Mouse (Mus musculus) neutrophil, adult 65 days (primary cell): ENCODE data around the gene Krtap4-9. TPM values are rescaled to one million over a fixed set of nuclear protein-coding genes. Genes with fewer than 3 reads are reported as not detected.

Experiments used
- total RNA-seq: library from RNA; stranded (reverse); gene quantifications from 2 replicates; pipeline ENCODE4 v1.2.4, GENCODE M21; 2023

Gene Krtap4-9
- not detected in 2 replicates for total RNA-seq

GRCm38 (mm10) chr11:99784900-99785299, at the start of gene Krtap4-9:
TSS of gene Krtap4-9 (plus strand) at chr11:99785200.

DNA sequence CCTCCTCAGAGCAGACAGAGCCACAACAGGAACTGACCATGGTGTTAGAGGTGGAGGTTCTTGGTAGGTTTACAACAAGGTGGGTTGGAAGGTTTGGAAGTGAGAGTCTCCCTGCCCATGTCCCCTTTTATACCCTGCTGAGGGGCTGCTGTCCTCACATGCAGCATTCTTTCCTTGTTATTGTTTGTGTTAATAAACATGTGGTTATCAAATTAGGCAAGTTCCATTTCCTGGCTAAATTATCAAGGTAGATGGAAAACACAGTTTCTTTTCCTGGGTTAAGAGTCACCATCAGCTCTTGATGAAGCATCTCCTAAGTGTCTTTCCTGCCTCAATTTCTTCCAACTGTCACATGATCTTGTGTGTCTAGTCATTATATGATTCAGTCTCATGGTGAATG, 12.2 kb upstream of the Krtap4-9 start, which contains the start of gene Gm11595:
Gm11595 (minus strand) TSS at position 101 of the 400 bp plus-strand sequence.

DNA sequence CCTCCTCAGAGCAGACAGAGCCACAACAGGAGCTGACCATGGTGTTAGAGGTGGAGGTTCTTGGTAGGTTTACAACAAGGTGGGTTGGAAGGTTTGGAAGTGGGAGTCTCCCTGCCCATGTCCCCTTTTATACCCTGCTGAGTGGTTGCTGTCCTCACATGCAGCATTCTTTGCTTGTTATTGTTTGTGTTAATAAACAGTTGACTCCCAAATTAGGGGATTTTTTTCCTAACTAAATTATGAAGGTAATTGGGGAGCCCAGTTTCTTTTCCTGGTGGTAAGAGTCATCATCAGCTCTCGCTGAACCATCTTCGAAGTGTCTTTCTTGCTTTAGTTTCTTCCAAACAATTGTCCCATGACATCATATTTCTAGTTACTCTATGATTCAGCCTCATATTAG, 4.4 kb upstream of the Krtap4-9 start, which contains the start of gene Krtap4-8:
Krtap4-8 (minus strand) TSS at position 101 of the 400 bp plus-strand sequence.

GRCm38 (mm10) chr11:99793367-99793766, 8.4 kb downstream of the Krtap4-9 start, which contains the start of gene Gm11596:
TSS of gene Gm11596 (minus strand) at chr11:99793467.

GRCm38 (mm10) chr11:99798832-99799231, 13.8 kb downstream of the Krtap4-9 start, which contains the start of gene Gm11569:
TSS of gene Gm11569 (minus strand) at chr11:99798932.

DNA sequence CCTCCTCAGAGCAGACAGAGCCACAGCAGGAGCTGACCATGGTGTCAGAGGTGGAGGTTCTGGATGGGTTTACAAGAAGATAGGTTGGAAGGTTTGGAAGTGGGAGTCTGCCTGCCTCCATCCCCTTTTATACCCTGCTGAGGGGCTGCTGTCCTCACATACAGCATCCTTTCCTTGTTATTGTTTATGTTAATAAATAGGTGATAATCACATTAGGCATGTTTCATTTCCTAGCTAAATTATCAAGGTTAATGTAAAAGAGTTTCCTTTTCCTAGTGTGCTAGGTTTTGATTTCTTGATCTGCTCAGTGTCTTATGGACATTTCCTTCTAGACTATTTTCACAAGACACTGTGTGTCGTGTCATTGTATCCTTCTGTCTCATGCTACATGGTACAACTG, 19.3 kb downstream of the Krtap4-9 start, which contains the start of gene Gm11554:
Gm11554 (minus strand) TSS at position 101 of the 400 bp plus-strand sequence.

DNA sequence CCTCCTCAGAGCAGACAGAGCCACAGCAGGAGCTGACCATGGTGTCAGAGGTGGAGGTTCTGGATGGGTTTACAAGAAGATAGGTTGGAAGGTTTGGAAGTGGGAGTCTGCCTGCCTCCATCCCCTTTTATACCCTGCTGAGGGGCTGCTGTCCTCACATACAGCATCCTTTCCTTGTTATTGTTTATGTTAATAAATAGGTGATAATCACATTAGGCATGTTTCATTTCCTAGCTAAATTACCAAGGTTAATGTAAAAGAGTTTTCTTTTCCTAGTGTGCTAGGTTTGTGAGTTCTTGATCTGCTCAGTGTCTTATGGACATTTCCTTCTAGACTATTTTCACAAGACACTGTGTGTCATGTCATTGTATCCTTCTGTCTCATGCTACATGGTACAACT, 24.8 kb downstream of the Krtap4-9 start, which contains the start of gene Krtap4-13:
Krtap4-13 (minus strand) TSS at position 101 of the 400 bp plus-strand sequence.

DNA sequence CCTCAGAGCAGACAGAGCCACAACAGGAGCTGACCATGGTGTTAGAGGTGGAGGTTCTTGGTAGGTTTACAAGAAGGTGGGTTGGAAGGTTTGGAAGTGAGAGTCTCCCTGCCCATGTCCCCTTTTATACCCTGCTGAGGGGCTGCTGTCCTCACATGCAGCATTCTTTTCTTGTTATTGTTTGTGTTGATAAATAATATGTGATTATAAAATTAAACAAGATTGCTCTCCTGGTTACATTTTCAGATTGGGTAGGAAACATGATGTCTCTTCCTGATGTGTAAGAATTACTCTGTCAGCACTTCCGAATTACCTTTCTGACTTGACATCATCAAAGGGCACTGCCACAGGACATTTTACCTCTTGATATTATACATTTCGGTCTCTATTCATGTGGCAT, 30.6 kb downstream of the Krtap4-9 start, which contains the start of gene Gm11564:
Gm11564 (minus strand) TSS at position 101 of the 400 bp plus-strand sequence.

Other genes with a start within 250 kb of the Krtap4-9 start
- gene Krt40, start 242.0 kb upstream of the Krtap4-9 start, total RNA-seq = not detected in 2 replicates
- not detected in 2 replicates for gene Krtap3-3, start 234.3 kb upstream of the Krtap4-9 start, total RNA-seq
- gene Krtap3-2, start 228.3 kb upstream of the Krtap4-9 start, total RNA-seq = not detected in 2 replicates
- not detected in 2 replicates for gene Gm11939, start 225.7 kb upstream of the Krtap4-9 start, total RNA-seq
- not detected in 2 replicates for gene Krtap3-1, start 218.6 kb upstream of the Krtap4-9 start, total RNA-seq
- not detected in 2 replicates for gene Krtap1-5, start 204.2 kb upstream of the Krtap4-9 start, total RNA-seq
- not detected in 2 replicates for gene Krtap1-4, start 201.5 kb upstream of the Krtap4-9 start, total RNA-seq
- not detected in 2 replicates for gene Krtap1-3, start 193.9 kb upstream of the Krtap4-9 start, total RNA-seq
- not detected in 2 replicates for gene Krtap9-3, start 187.1 kb upstream of the Krtap4-9 start, total RNA-seq
- gene Gm11938, start 181.9 kb upstream of the Krtap4-9 start, total RNA-seq = not detected in 2 replicates
- not detected in 2 replicates for gene Gm11937, start 175.0 kb upstream of the Krtap4-9 start, total RNA-seq
- not detected in 2 replicates for gene Krtap2-4, start 170.4 kb upstream of the Krtap4-9 start, total RNA-seq
- not detected in 2 replicates for gene Gm11562, start 164.8 kb upstream of the Krtap4-9 start, total RNA-seq
- not detected in 2 replicates for gene Krtap4-1, start 157.0 kb upstream of the Krtap4-9 start, total RNA-seq
- not detected in 2 replicates for gene Krtap4-2, start 150.1 kb upstream of the Krtap4-9 start, total RNA-seq
- not detected in 2 replicates for gene Krtap4-7, start 141.1 kb upstream of the Krtap4-9 start, total RNA-seq
- not detected in 2 replicates for gene Gm11555, start 135.0 kb upstream of the Krtap4-9 start, total RNA-seq
- gene Gm11563, start 126.2 kb upstream of the Krtap4-9 start, total RNA-seq = not detected in 2 replicates
- gene Krtap4-6, start 119.2 kb upstream of the Krtap4-9 start, total RNA-seq = not detected in 2 replicates
- not detected in 2 replicates for gene Gm14190, start 94.5 kb upstream of the Krtap4-9 start, total RNA-seq
- not detected in 2 replicates for gene Gm14180, start 50.9 kb upstream of the Krtap4-9 start, total RNA-seq
- gene Gm11595, start 12.3 kb upstream of the Krtap4-9 start, total RNA-seq = not detected in 2 replicates
- gene Krtap4-8, start 4.5 kb upstream of the Krtap4-9 start, total RNA-seq = not detected in 2 replicates
- gene Gm11596, start 8.3 kb downstream of the Krtap4-9 start, total RNA-seq = not detected in 2 replicates
- not detected in 2 replicates for gene Gm11569, start 13.7 kb downstream of the Krtap4-9 start, total RNA-seq
- not detected in 2 replicates for gene Gm11554, start 19.2 kb downstream of the Krtap4-9 start, total RNA-seq
- not detected in 2 replicates for gene Krtap4-13, start 24.7 kb downstream of the Krtap4-9 start, total RNA-seq
- gene Gm11564, start 30.5 kb downstream of the Krtap4-9 start, total RNA-seq = not detected in 2 replicates
- gene 2300003K06Rik, start 52.9 kb downstream of the Krtap4-9 start, total RNA-seq = not detected in 2 replicates
- gene Krtap4-16, start 66.4 kb downstream of the Krtap4-9 start, total RNA-seq = not detected in 2 replicates
- not detected in 2 replicates for gene Gm11568, start 72.7 kb downstream of the Krtap4-9 start, total RNA-seq
- not detected in 2 replicates for gene Gm11559, start 79.3 kb downstream of the Krtap4-9 start, total RNA-seq
- gene Krtap9-1, start 88.2 kb downstream of the Krtap4-9 start, total RNA-seq = not detected in 2 replicates
- not detected in 2 replicates for gene Gm11567, start 94.0 kb downstream of the Krtap4-9 start, total RNA-seq
- gene Krtap31-1, start 122.7 kb downstream of the Krtap4-9 start, total RNA-seq = not detected in 2 replicates
- gene Gm11565, start 129.6 kb downstream of the Krtap4-9 start, total RNA-seq = not detected in 2 replicates
- gene Krtap31-2, start 151.1 kb downstream of the Krtap4-9 start, total RNA-seq = not detected in 2 replicates
- gene Krtap9-5, start 163.3 kb downstream of the Krtap4-9 start, total RNA-seq = not detected in 2 replicates
- not detected in 2 replicates for gene Krtap29-1, start 193.9 kb downstream of the Krtap4-9 start, total RNA-seq
- not detected in 2 replicates for gene Krtap16-1, start 201.4 kb downstream of the Krtap4-9 start, total RNA-seq
- not detected in 2 replicates for gene Krtap17-1, start 208.8 kb downstream of the Krtap4-9 start, total RNA-seq
- not detected in 2 replicates for gene Krt33a, start 231.0 kb downstream of the Krtap4-9 start, total RNA-seq
- gene Krt33b, start 244.7 kb downstream of the Krtap4-9 start, total RNA-seq = not detected in 2 replicates